Mouse (Mus musculus) embryonic stem cell, embryonic (primary cell): Measurements from ENCODE around the gene Fbln1.

Experiments used
- CTCF ChIA-PET, 4 experiments: fragments of 300-600 bp in 2 of 4; fragments of 350-600 bp in 2 of 4; sonication (Branson Sonifier 250); formaldehyde crosslinking; loops; one replicate each; lab custom pipeline; 2022; ENCODE audit warnings: inconsistent platforms in 2 of 4; lab: Charles Lee
- POLR2A ChIA-PET, 4 experiments: fragments of 300-600 bp in 2 of 4; fragments of 350-600 bp in 2 of 4; sonication (Branson Sonifier 250); formaldehyde crosslinking; loops; one replicate each; lab custom pipeline; 2022; ENCODE audit warnings: antibody characterized with exemption in 4 of 4, inconsistent platforms in 1 of 4; lab: Charles Lee

Fbln1 gene

GRCm38 (mm10) chr15:85200446-85201289 lies 5.1 kb upstream of the Fbln1 start:
- CTCF ChIA-PET: interaction anchor here in 1 of 4 experiments (0.6 kb wide), 1 partner anchor 47 kb away, joined by 8 read pairs; no protein-coding TSS in a partner anchor
- POLR2A ChIA-PET: no interaction called here

DNA sequence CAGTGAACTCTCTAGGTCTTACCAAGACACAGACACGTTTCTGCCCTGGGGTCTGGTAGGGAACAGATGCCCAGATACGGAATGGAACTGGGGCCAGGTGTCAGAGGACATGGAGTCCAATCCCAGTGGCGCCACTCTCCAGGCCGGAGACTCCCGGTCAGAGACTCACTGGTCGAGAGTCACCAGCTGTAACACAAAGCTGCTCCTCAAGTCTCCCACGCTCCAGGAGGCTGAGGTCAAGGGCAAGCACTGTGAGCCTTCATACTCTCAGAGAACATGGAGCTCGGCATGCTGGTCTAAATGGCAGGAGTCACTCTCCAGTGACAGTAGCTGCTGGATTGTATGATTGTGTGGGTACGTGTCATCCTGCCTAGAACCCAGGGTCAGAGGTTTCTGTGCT lies 3.5 kb upstream of the Fbln1 start:
- CTCF ChIA-PET: interaction anchor here in 2 of 4 experiments (0.6 to 1.1 kb wide), 2 partner anchors 32 to 191 kb away, joined by 3 read pairs; no protein-coding TSS in a partner anchor
- POLR2A ChIA-PET: no interaction called here

DNA sequence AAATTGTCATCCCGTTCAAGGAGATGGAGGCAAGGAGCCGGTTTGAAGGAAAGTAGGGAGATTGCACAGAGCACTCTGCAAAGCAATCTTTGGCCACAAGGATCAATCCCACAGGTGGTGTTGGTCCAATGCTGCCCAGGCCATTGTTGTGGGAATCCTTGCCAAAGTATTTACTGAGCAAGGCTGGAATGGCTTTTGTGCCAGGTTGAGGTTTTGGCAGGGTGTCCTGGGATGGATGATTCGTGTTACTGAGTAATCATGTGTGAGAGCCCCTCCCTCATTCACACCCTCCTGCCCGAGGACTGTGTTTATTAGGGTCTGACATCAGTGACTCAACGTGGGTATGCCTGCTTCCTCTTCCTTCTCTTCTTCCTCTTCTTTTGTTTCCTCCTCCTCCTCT lies 3.0 kb upstream of the Fbln1 start:
- POLR2A ChIA-PET: no interaction called here
- CTCF ChIA-PET: interaction anchor here in 1 of 4 experiments (1.1 kb wide), 1 partner anchor 31 kb away, joined by 3 read pairs; no protein-coding TSS in a partner anchor

GRCm38 (mm10) chr15:85204383-85204782 lies 1.4 kb upstream of the Fbln1 start:
- ChIA-PET CTCF (interaction anchor here in 3 of 4 experiments (0.5 to 1.8 kb wide), 4 partner anchors 27 to 1041 kb away, joined by 3 to 7 read pairs (median 4); no protein-coding TSS in a partner anchor), POLR2A (interaction anchor here in 1 of 4 experiments (1.0 kb wide), 1 partner anchor 23 kb away, joined by 3 read pairs; no protein-coding TSS in a partner anchor)

DNA sequence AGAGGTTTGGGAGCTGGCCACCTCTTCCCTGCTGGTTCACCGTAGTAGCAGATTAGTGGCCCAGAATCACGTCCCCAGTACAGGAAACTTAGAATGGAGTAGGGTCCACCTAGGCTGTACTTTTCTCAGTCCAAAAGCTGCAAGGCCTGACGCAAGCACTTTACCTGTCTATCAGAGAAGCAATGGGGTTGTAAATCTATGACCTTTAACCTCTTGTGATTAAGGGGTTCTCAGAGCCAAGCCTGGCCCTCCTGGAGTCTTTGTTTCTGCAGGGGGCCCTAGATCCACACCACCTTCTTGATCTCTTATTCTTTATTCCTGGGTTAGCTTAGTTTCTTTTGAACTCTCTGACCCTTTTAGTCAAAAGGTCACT lies 940 bp downstream of the Fbln1 start:
- ChIA-PET CTCF (interaction anchor here in 3 of 4 experiments (0.6 to 2.3 kb wide), 6 partner anchors 10 to 1912 kb away, joined by 3 to 7 read pairs (median 4); no protein-coding TSS in a partner anchor), POLR2A (interaction anchor here in 3 of 4 experiments (0.8 to 2.6 kb wide), 6 partner anchors 10 to 34 kb away, joined by 3 to 9 read pairs (median 6); no protein-coding TSS in a partner anchor)

DNA sequence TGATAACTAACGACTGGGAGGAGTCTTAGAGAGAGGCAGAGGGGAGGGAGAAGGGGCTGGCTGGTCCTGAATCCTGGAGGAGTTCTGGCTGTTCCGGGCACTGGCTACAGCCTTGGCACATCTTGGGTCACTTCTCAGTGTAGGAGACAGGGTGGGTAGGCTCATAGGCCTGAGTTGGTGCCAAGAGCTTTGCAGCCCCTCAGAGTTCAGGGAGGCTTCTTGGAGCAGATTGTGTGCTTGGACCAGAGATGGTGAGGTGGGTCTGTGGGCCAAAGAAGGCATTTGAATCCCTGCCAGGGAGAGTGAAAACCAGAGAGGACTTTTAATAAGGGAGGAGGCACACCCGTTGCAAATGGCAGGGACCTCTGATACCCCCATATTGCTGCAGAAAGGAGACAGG lies 1.3 kb downstream of the Fbln1 start:
- ChIA-PET POLR2A (interaction anchor here in 3 of 4 experiments (0.8 to 2.6 kb wide), 9 partner anchors 8 to 34 kb away, joined by 3 to 9 read pairs (median 4); no protein-coding TSS in a partner anchor), CTCF (interaction anchor here in 3 of 4 experiments (0.6 to 2.3 kb wide), 5 partner anchors 10 to 1912 kb away, joined by 3 to 7 read pairs (median 4); no protein-coding TSS in a partner anchor)

DNA sequence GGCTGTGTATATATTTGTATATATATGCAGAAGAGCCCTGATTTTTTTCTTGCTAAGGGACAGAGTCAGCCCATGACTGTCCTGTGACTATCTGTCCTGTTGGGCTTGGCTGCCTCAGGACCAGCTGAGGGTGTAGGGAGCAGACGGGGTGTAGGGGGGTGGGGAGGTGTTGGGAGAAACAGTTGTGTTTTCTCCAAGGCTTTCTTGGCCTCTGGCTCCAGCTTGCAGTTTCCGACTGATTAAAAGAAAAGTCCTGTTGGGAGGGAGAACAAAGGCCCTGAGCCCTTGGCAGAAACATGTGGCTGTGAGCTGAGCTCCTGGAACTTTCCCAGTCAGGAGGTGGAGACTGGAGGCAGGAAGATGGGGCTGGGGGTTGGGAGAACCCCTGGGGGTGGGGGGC lies 2.0 kb downstream of the Fbln1 start:
- POLR2A ChIA-PET: interaction anchor here in 3 of 4 experiments (0.7 to 2.6 kb wide), 14 partner anchors 8 to 798 kb away, joined by 3 to 9 read pairs (median 4); no protein-coding TSS in a partner anchor
- CTCF ChIA-PET: interaction anchor here in 2 of 4 experiments (0.6 to 2.3 kb wide), 6 partner anchors 9 to 57 kb away, joined by 3 to 9 read pairs (median 4); no protein-coding TSS in a partner anchor

DNA sequence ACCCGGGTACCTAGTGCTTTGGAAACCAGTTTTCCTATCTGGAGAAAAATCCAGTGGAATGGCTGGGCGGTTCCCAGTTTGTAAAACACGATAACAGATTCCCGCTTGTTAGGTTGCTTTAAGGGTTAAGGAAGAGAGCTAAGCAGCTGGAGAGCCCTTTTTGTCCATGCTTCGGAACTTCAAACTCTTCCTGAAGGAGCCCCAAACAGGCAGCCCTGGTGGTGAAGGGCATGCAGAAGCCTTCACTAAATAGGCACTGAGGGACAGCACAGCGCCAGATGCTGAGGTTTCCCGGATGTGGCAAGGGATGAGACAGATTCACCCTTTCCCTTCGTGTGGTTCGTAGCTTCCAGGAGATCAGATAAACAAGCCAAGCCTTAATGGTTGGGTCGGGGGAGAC lies 2.6 kb downstream of the Fbln1 start:
- ChIA-PET CTCF (interaction anchor here in 2 of 4 experiments (1.0 to 2.3 kb wide), 6 partner anchors 8 to 57 kb away, joined by 3 to 9 read pairs (median 4); no protein-coding TSS in a partner anchor), POLR2A (interaction anchor here in 2 of 4 experiments (0.9 to 2.6 kb wide), 12 partner anchors 8 to 76 kb away, joined by 3 to 9 read pairs (median 4); partner anchors contain the start of genes Ribc2 (in 1 of the 2) and Smc1b (in 1 of the 2))

- CTCF ChIA-PET: interaction anchor here in 3 of 4 experiments (0.6 to 2.3 kb wide), 9 partner anchors 11 to 783 kb away, joined by 3 to 9 read pairs (median 3); no protein-coding TSS in a partner anchor
- POLR2A ChIA-PET: interaction anchor here in 1 of 4 experiments (2.1 to 2.6 kb wide), 3 partner anchors 10 to 77 kb away, joined by 4 to 9 read pairs (median 9); partner anchors contain the start of genes Ribc2 and Smc1b
These were observed 3.6 kb downstream of the Fbln1 start for GRCm38 (mm10) chr15:85209341-85209740.

DNA sequence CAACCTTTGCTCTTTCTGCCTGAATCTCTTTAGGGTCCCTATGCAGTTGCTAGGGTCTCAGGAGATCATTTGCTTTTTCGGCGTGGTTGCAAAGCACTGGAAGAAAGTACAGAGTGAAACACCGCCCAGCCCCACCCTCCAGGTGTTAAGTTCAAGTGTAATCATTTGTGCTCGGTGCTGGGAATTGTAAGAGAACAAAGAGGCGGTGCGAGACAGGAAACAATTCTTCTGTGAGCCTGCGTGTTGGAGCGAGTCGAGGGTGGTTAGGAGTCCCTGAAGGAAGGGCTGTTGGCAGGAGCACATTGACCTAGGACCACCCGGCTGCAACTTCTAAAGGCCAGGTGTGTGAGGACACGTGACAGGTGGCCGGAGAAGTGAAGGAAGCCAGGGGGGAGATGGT lies 4.9 kb downstream of the Fbln1 start:
- POLR2A ChIA-PET: interaction anchor here in 2 of 4 experiments (0.9 to 1.2 kb wide), 5 partner anchors 8 to 975 kb away, joined by 3 read pairs; no protein-coding TSS in a partner anchor
- CTCF ChIA-PET: interaction anchor here in 3 of 4 experiments (0.9 to 1.4 kb wide), 5 partner anchors 10 to 60 kb away, joined by 3 to 6 read pairs (median 3); no protein-coding TSS in a partner anchor

DNA sequence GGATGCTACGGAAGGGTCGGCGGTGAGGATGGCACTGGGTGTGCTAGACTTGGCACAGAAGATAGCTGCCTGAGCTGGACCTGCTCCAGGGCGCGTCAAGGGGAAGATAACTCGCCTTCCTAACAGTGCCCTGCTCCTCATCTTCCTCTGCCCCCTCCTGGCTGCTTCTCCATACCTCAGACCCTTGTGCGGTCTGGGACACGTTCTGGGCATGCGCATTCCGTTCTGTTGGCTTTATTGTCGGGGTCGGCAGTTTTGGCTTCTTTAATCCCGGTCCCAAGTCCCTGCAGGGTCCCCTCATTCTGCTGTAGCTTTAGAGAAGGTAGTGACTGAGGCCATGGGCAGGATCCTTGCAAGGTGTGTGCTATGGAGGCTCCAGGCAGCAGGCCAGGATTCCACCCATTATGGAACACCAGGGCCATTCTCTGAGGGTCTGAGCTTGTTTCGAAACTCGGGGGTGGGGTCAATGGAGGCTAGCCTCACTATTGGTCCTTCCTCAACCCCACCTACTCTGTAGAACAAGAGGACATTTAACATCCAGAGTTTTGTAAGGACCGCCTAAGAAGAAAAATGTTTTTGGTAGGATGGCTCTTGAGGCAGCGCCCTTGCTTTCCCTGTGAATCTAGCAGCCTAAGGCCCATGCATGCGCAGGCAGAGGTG lies 5.5 kb downstream of the Fbln1 start:
- ChIA-PET CTCF (interaction anchor here in 3 of 4 experiments (0.9 to 1.4 kb wide), 5 partner anchors 10 to 60 kb away, joined by 3 to 6 read pairs (median 3); no protein-coding TSS in a partner anchor), POLR2A (interaction anchor here in 2 of 4 experiments (0.9 to 1.2 kb wide), 5 partner anchors 8 to 975 kb away, joined by 3 read pairs; no protein-coding TSS in a partner anchor)

DNA sequence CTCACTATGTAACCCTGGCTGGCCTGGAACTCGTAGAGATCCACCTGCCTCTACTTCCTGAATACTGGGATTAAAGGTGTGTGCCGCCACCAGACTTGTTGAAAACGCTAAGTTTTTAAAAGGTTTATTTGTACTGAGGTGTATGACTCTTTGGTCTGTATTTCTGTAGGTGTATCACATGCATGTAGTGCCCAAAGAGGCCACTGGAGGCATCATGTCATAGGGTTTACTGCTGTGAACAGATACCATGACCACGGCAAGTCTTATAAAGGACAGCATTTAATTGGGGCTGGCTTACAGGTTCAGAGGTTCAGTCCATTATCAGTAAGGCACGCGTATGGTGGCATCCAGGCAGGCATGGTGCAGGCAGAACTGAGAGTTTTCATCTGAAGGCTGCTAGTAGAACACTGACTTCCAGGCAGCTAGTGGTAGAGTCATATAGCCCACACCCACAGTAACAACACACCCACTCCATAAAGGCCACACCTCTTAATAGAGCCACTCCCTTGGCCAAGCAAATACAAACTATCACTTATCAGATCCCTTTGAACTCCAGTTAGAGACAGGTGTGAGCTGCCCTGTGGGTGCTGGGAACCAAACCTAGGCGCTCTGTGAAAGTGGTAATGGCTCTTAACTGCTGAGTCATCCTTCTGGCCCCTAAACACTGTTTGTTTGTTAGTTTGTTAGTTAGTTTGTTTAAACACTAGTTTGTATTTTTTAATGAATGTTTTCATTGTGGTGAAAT lies 10.5 kb downstream of the Fbln1 start:
- ChIA-PET CTCF (interaction anchor here (0.5 to 1.5 kb wide), 13 partner anchors 8 to 1145 kb away, joined by 3 to 7 read pairs (median 4); partner anchors contain the start of gene Fbln1 (in 1 of the 4)), POLR2A (interaction anchor here in 3 of 4 experiments (0.7 to 2.0 kb wide), 7 partner anchors 8 to 15 kb away, joined by 3 to 9 read pairs (median 4); partner anchors contain the start of gene Fbln1 (in 1 of the 3))

GRCm38 (mm10) chr15:85218617-85219265 lies 13.0 kb downstream of the Fbln1 start:
- ChIA-PET CTCF (interaction anchor here (0.8 to 1.2 kb wide), 5 partner anchors 13 to 67 kb away, joined by 3 to 5 read pairs (median 4); no protein-coding TSS in a partner anchor), POLR2A (interaction anchor here in 2 of 4 experiments (0.8 to 1.6 kb wide), 7 partner anchors 8 to 452 kb away, joined by 3 to 9 read pairs (median 4); partner anchors contain the start of gene Fbln1 (in 1 of the 2))

DNA sequence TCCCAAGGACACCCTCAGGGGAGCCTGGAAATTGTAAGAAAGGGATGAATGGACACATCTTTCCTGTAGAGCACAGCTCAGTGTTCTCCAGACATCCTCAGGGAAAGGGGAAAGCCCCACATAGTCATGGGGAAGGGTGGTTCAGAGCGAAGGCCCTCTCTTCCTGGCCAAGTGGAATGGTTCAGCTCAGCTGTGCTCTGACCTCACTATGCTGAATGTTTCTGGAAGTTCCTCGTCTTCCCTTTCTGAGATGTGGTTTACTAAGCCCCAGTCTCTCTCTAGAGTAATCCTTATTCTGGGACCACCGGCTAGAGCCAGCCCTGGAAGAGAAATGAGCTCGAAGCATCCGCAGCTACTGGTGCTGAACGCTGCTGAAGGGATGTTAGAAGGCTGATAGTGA lies 14.6 kb downstream of the Fbln1 start:
- POLR2A ChIA-PET: interaction anchor here in 2 of 4 experiments (0.7 to 1.4 kb wide), 5 partner anchors 11 to 27 kb away, joined by 3 to 6 read pairs (median 4); partner anchors contain the start of gene Fbln1 (in 1 of the 2)
- CTCF ChIA-PET: interaction anchor here in 1 of 4 experiments (0.7 to 2.2 kb wide), 3 partner anchors 9 to 37 kb away, joined by 3 to 8 read pairs (median 6); no protein-coding TSS in a partner anchor

- ChIA-PET CTCF (interaction anchor here in 2 of 4 experiments (0.7 to 2.2 kb wide), 5 partner anchors 9 to 36 kb away, joined by 3 to 8 read pairs (median 4); no protein-coding TSS in a partner anchor), POLR2A (interaction anchor here in 2 of 4 experiments (0.7 to 1.4 kb wide), 6 partner anchors 10 to 26 kb away, joined by 3 to 6 read pairs (median 4); partner anchors contain the start of gene Fbln1 (in 1 of the 2))
These were observed 15.5 kb downstream of the Fbln1 start for GRCm38 (mm10) chr15:85221115-85221854.
